Mouse (Mus musculus) midbrain, embryonic 16.5 days (tissue): ENCODE data around the gene Zfp110. TPM values are rescaled to one million over a fixed set of nuclear protein-coding genes. Genes with fewer than 3 reads are reported as not detected.
A peak's percentile ranks its signal among the peaks of the same experiment; 100 is the strongest.
"Not testable (repeated sequence)": the region's sequence is repeated elsewhere in the genome, so short reads cannot be mapped to it uniquely, and the experiment has no call there.

Experiments used
- ATAC-seq: fragments of 200-750 bp; cut with Nextera tagmentation; 2 replicates; pipeline ENCODE4 v1.8.0; 2017; ENCODE audit warnings: moderate TSS enrichment
- H3K27ac ChIP-seq: fragments of 300-500 bp; sonication (generic); 2 replicates; pipeline ENCODE4 v1.5.1; 2014; ENCODE audit warnings: mild to moderate bottlenecking, low read length, mixed read lengths
- H3K27me3 ChIP-seq: fragments of 300-500 bp; sonication (generic); 2 replicates; pipeline ENCODE4 v1.6.1; 2014; ENCODE audit warnings: low read depth, low read length, mixed read lengths; ENCODE audit not compliant: control insufficient read depth, insufficient read depth
- H3K36me3 ChIP-seq: fragments of 300-500 bp; sonication (generic); 2 replicates; pipeline ENCODE4 v1.6.1; 2014; ENCODE audit warnings: mild to moderate bottlenecking, low read length, moderate library complexity, mixed read lengths; ENCODE audit not compliant: control insufficient read depth, insufficient read depth
- H3K4me1 ChIP-seq: fragments of 300-500 bp; sonication (generic); 2 replicates; pipeline ENCODE4 v1.6.1; 2014; ENCODE audit warnings: mild to moderate bottlenecking, low read length, mixed read lengths; ENCODE audit not compliant: control insufficient read depth, insufficient read depth
- H3K4me2 ChIP-seq: fragments of 300-500 bp; sonication (generic); 2 replicates; pipeline ENCODE4 v1.6.1; 2014; ENCODE audit warnings: mild to moderate bottlenecking, low read length, mixed read lengths
- H3K4me3 ChIP-seq: fragments of 300-500 bp; sonication (generic); 2 replicates; pipeline ENCODE4 v1.5.1; 2014; ENCODE audit warnings: low read depth, mild to moderate bottlenecking, low read length, moderate library complexity, mixed read lengths
- H3K9ac ChIP-seq: fragments of 300-500 bp; sonication (generic); 2 replicates; pipeline ENCODE4 v1.6.1; 2014; ENCODE audit warnings: low read depth, low read length, mixed read lengths
- H3K9me3 ChIP-seq: fragments of 300-500 bp; sonication (generic); replicated peaks from 2 replicates; pipeline ENCODE4 v1.6.1; 2014; ENCODE audit warnings: mild to moderate bottlenecking, low read length, mixed read lengths; ENCODE audit not compliant: control insufficient read depth, poor library complexity, severe bottlenecking
- WGBS: fragments of 180-500 bp; shearing (Covaris S2); extraction: QIAGEN DNeasy Blood & Tissue Kit; methylation state at CpG from one replicate; pipeline ENCODE4 v1.1.7; 2014; 5-methylcytosine and 5-hydroxymethylcytosine counted together
- polyA plus RNA-seq: library from polyadenylated mRNA; unstranded; fragments of >200 nt; fragmentation: Nextera tagmentation; extraction: Ambion mirVana; gene quantifications from 2 replicates; pipeline ENCODE4 v1.2.1, GENCODE M21; 2015

Zfp110 gene
- polyA plus RNA-seq, 1 experiment from 2014 or later: 30.1 TPM

- peaks cover 30% of the 10 kb centered on the region for H3K9me3 ChIP-seq
- no peak for ATAC-seq
- no peak overlapping the region for H3K27ac ChIP-seq
- peaks cover 41% of the 10 kb centered on the region for H3K36me3 ChIP-seq
- WGBS: 95% methylated on average over 8 of the region's 8 CpGs
- no peak overlapping the region for H3K9ac ChIP-seq
- H3K27me3 ChIP-seq: no peaks in the 10 kb centered on the region
- no peak overlapping the region for H3K4me3 ChIP-seq
- H3K4me1 ChIP-seq: peaks cover 9% of the 10 kb centered on the region
- H3K4me2 ChIP-seq: no peak overlapping the region
Observed at GRCm38 (mm10) chr7:12815566-12815965, 19.0 kb upstream of the Zfp110 start.

DNA sequence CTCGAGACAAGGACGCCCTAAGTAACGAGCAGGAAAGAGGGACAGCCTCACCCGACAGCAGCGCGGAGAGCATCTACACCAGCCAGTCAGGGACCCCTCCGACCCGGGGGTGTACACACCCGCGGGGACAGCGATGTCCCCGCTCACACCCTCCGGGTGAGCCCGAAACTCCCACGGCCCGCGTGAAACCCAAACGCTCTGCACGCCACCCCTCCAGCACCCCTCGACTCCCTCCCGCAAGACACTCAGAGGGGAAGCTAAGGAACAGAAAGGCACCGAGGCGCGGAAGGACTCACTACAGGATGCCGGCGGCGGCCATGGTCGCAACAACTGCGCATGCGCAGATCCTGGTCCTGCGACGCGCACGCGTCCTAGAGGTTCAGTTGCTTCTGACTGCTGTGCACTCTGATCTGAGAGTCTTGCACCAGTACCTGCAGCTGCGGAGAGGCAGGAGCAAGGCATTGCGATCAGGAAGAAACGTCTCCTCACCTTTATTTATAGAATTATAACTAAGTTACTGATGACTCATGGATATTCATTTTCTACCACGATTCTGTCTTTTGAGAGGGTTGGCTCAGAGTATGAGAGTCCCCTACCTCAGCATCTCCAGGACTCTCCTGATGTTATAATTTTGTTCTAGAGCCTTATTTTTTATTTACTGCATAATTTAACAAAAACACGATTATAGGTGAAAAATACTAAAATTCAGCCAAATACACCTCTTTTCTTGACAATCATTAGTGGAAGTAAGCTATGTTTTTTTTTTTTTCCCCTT is 15.9 kb upstream of the Zfp110 start, which contains the start of gene Zfp329:
TSS of gene Zfp329 (minus strand) at position 338 of the 775 bp plus-strand sequence.
- Histone ChIP-seq H3K36me3 (peaks cover 16% of the 10 kb centered on the region), H3K4me3 (peak within 1 kb of the TSS; percentile 79), H3K9me3 (peaks cover 20% of the 10 kb centered on the region), H3K27ac (peak within 1 kb of the TSS; percentile 92), H3K27me3 (no peaks in the 10 kb centered on the region), H3K4me1 (peaks cover 9% of the 10 kb centered on the region), H3K9ac (peak within 1 kb of the TSS; percentile 92), H3K4me2 (peak within 1 kb of the TSS; percentile 80)
- WGBS: under 1% methylated on average over 40 of the region's 40 CpGs
- ATAC-seq: peak; percentile 95

GRCm38 (mm10) chr7:12835193-12835671 is 671 bp downstream of the Zfp110 start:
- H3K36me3 ChIP-seq: peaks cover 31% of the 10 kb centered on the region
- H3K27me3 ChIP-seq: no peaks in the 10 kb centered on the region
- H3K4me2 ChIP-seq: peak overlapping the region; percentile 74
- peak overlapping the region; percentile 71 for H3K9ac ChIP-seq
- 43% methylated on average over 13 of the region's 13 CpGs for WGBS
- H3K27ac ChIP-seq: peak overlapping the region; percentile 62
- peaks cover 9% of the 10 kb centered on the region for H3K9me3 ChIP-seq
- peak; percentile 59 for ATAC-seq
- peak overlapping the region; percentile 65 for H3K4me3 ChIP-seq
- H3K4me1 ChIP-seq: peaks cover 4% of the 10 kb centered on the region; the same call in 1 of the 2 replicates

GRCm38 (mm10) chr7:12835779-12836178 is 1.2 kb downstream of the Zfp110 start:
- H3K4me1 ChIP-seq: peaks cover 4% of the 10 kb centered on the region; the same call in 1 of the 2 replicates
- no peak overlapping the region for H3K9ac ChIP-seq
- no peak for ATAC-seq
- H3K27me3 ChIP-seq: no peaks in the 10 kb centered on the region
- H3K4me3 ChIP-seq: peak overlapping the region; percentile 65
- H3K27ac ChIP-seq: no peak overlapping the region
- H3K4me2 ChIP-seq: peak overlapping the region; percentile 74
- 100% methylated on average over 4 of the region's 4 CpGs for WGBS
- peaks cover 13% of the 10 kb centered on the region for H3K9me3 ChIP-seq
- H3K36me3 ChIP-seq: peaks cover 36% of the 10 kb centered on the region

DNA sequence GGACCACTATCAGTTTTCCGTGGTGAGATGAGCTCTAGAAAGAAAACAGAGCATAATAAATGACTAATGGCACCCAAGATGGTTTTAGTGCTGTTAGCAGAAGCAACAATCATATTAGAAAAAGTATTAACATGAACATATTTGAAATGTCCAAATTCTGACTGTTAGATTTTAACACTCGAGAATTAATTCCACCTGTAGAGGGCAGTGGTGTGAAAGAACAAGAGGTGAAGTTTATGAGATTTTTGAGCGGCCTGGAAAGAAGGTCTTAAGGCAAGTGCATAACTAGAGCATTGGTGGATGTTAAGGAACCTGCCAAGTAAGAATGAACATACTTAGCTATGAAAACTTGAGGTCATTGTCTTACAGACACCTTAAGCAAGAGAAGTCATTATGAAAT is 39.7 kb downstream of the Zfp110 start:
- Histone ChIP-seq H3K4me1 (no peaks in the 10 kb centered on the region), H3K4me3 (no peak overlapping the region), H3K9ac (no peak overlapping the region), H3K9me3 (peaks cover 3% of the 10 kb centered on the region; the same call in 1 of the 2 replicates), H3K4me2 (no peak overlapping the region), H3K36me3 (no peaks in the 10 kb centered on the region), H3K27ac (no peak overlapping the region), H3K27me3 (no peaks in the 10 kb centered on the region)
- ATAC-seq: no peak
- WGBS: 25% methylated on average over 3 of the region's 3 CpGs

DNA sequence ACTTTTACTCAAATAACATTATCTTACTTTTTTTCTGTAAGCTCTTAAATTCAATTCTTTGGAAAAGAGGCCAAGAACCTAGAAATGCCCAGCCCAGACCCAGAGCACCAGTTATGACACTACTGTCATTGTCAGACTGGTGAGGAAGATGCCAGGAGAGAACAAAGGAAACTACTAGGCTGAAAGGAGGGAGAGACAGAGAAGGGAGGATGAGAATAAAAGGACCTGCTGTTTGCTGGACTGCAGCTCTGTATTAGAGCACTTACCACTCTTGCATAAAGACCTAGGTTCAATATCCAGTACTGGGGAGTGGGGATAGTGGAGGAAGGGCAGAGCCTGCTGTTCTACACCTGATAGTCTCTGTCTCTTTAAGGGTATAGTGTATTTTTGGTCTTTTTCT is 45.5 kb downstream of the Zfp110 start:
- ATAC-seq: peak; percentile 33; the same call in 1 of the 2 replicates

DNA sequence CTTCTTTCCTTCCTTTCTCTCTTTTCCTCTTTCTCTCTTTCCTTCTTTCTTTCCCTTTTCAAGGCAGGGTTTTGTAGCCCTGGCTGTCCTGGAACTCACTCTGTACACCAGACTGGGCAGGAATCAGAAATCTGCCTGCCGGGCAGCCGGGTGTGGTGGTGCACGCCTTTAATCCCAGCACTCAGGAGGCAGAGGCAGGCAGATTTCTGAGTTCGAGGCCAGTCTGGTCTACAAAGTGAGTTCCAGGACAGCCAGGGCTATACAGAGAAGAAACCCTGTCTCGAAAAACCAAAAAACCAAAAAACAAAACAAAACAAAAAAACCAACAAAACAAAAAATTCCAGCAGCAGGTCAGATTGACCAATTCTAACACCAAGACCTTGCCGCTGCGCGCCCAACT is 45.9 kb downstream of the Zfp110 start:
- H3K9ac ChIP-seq: peak overlapping the region; percentile 94
- WGBS: 42% methylated on average over 8 of the region's 8 CpGs
- not testable (repeated sequence) for H3K27me3 ChIP-seq, H3K36me3 ChIP-seq, H3K9me3 ChIP-seq
- peak overlapping the region; percentile 63; the same call in 1 of the 2 replicates for H3K27ac ChIP-seq
- peaks cover 15% of the 10 kb centered on the region for H3K4me1 ChIP-seq
- peak overlapping the region; percentile 71 for H3K4me2 ChIP-seq
- H3K4me3 ChIP-seq: peak overlapping the region; percentile 85
- peak; percentile 37 for ATAC-seq

More for the DNA sequence above, 45.5 kb downstream of the Zfp110 start:
- Histone ChIP-seq H3K4me1 (peaks cover 15% of the 10 kb centered on the region), H3K36me3 (peaks cover 7% of the 10 kb centered on the region), H3K4me2 (peak overlapping the region; percentile 71), H3K27ac (no peak overlapping the region), H3K27me3 (no peaks in the 10 kb centered on the region), H3K4me3 (peak overlapping the region; percentile 85; the same call in 1 of the 2 replicates), H3K9ac (no peak overlapping the region), H3K9me3 (no peaks in the 10 kb centered on the region)

DNA sequence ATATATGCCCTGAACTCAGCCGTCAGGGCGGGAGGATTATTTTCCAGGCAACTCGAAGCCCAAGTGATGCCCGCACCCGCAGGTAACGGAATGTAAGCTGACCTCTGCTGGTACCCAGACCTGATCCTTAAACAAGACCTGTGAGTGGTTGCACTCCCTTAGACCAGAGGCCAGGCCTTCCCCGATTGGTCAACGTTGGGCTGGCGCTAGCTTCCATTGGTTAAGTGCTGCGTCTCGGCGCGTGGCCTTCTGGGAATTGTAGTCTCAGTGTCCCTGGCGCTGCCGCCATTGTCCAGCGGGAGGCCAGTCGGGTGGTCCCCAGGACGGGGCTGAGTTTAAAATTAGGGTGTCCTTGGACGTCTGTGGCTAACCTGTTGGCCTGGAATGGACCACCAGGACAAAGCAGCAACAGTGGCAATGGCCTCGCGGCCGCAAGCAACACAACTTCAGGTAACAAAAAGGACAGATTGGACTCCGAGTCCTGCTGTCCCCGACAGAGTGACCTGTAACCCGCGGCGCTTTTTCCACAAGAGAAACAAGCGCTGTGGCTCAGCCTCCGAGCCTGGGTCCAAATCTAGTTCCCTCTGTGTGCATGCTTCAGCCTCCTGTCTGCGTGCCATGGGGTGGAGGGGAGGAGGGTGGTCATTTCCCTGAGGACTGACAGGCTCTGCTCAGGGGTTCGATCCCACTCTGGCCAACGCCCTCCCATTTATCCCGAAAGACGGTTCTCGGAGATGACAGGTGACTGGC is 46.5 kb downstream of the Zfp110 start, which contains the start of gene Zfp128:
TSS of gene Zfp128 (plus strand) at position 267 of the 750 bp plus-strand sequence.
- H3K9me3 ChIP-seq: no peaks in the 10 kb centered on the region
- peak within 1 kb of the TSS; percentile 94 for H3K9ac ChIP-seq
- peak within 1 kb of the TSS; percentile 85 for H3K4me3 ChIP-seq
- ATAC-seq: peak; percentile 99
- WGBS: under 1% methylated on average over 35 of the region's 35 CpGs
- peak within 1 kb of the TSS; percentile 66 for H3K27ac ChIP-seq
- peaks cover 15% of the 10 kb centered on the region for H3K4me1 ChIP-seq
- H3K27me3 ChIP-seq: no peaks in the 10 kb centered on the region
- H3K4me2 ChIP-seq: peak within 1 kb of the TSS; percentile 71
- peaks cover 13% of the 10 kb centered on the region for H3K36me3 ChIP-seq
